Mouse (Mus musculus): ENCODE results near the gene Syn3. TPM values are rescaled to one million over a fixed set of nuclear protein-coding genes. Genes with fewer than 3 reads are reported as not detected.
A peak's percentile ranks its signal among the peaks of the same experiment; 100 is the strongest.
"Not testable (repeated sequence)": the region's sequence is repeated elsewhere in the genome, so short reads cannot be mapped to it uniquely, and the experiment has no call there.

Syn3 gene
- polyA plus RNA-seq (2011; ENCODE audit: insufficient read depth, insufficient read length, low read depth, missing spikeins): 0.87 and 2.6 TPM in 2 replicates

GRCm38 (mm10) chr10:86498673-86499391 is at the start of gene Syn3:
Gene Syn3 (minus strand): TSS chr10:86498896.
- no peaks in the 10 kb centered on the region for H3K9me3 ChIP-seq (replicated peaks; ENCODE audit: control insufficient read depth, insufficient read depth, low read length, poor library complexity, severe bottlenecking)
- H3K27me3 ChIP-seq (ENCODE audit: control insufficient read depth, insufficient read depth, low read length, poor library complexity, severe bottlenecking): no peaks in the 10 kb centered on the region; the same call in 1 of the 2 replicates
- no peaks in the 10 kb centered on the region for H3K4me1 ChIP-seq (ENCODE audit: control insufficient read depth, insufficient read depth, low read length)
- TF ChIP-seq CTCF (IDR thresholded peaks at IDR 0.05; ENCODE audit: low read depth, low read length) (peak; percentile 78), POLR2A (IDR thresholded peaks at IDR 0.05; ENCODE audit: insufficient read depth, low read length) (peak; percentile 73), EP300 (IDR thresholded peaks at IDR 0.05; ENCODE audit: insufficient read depth, low read depth, low read length) (no peak)
- no peaks in the 10 kb centered on the region for H3K36me3 ChIP-seq (ENCODE audit: control insufficient read depth, insufficient read depth, low read length, poor library complexity, severe bottlenecking)
- H3K27ac ChIP-seq (ENCODE audit: insufficient read depth, low read length): no peak within 1 kb of the TSS
- peak within 1 kb of the TSS; percentile 60 for H3K9ac ChIP-seq (ENCODE audit: low read depth, poor library complexity, severe bottlenecking)
- peak within 1 kb of the TSS; percentile 93 for H3K4me3 ChIP-seq (ENCODE audit: low read depth, low read length)

- not testable (repeated sequence) for H3K4me3 ChIP-seq (ENCODE audit: low read depth, low read length); H3K36me3 ChIP-seq (ENCODE audit: control insufficient read depth, insufficient read depth, low read length, poor library complexity, severe bottlenecking); H3K4me1 ChIP-seq (ENCODE audit: control insufficient read depth, insufficient read depth, low read length); H3K9me3 ChIP-seq (replicated peaks; ENCODE audit: control insufficient read depth, insufficient read depth, low read length, poor library complexity, severe bottlenecking); H3K27me3 ChIP-seq (ENCODE audit: control insufficient read depth, insufficient read depth, low read length, poor library complexity, severe bottlenecking); H3K9ac ChIP-seq (ENCODE audit: low read depth, poor library complexity, severe bottlenecking); H3K27ac ChIP-seq (ENCODE audit: insufficient read depth, low read length)
Observed at GRCm38 (mm10) chr10:86526357-86526874, 27.7 kb upstream of the Syn3 start.

GRCm38 (mm10) chr10:86513801-86514200 is 15.1 kb upstream of the Syn3 start:
- Histone ChIP-seq H3K9ac (ENCODE audit: low read depth, poor library complexity, severe bottlenecking) (no peak overlapping the region), H3K27me3 (ENCODE audit: control insufficient read depth, insufficient read depth, low read length, poor library complexity, severe bottlenecking) (no peaks in the 10 kb centered on the region), H3K9me3 (replicated peaks; ENCODE audit: control insufficient read depth, insufficient read depth, low read length, poor library complexity, severe bottlenecking) (no peaks in the 10 kb centered on the region), H3K4me3 (ENCODE audit: low read depth, low read length) (no peak overlapping the region), H3K4me1 (ENCODE audit: control insufficient read depth, insufficient read depth, low read length) (no peaks in the 10 kb centered on the region), H3K36me3 (ENCODE audit: control insufficient read depth, insufficient read depth, low read length, poor library complexity, severe bottlenecking) (no peaks in the 10 kb centered on the region), H3K27ac (ENCODE audit: insufficient read depth, low read length) (no peak overlapping the region)
- TF ChIP-seq POLR2A (IDR thresholded peaks at IDR 0.05; ENCODE audit: insufficient read depth, low read length) (no peak), EP300 (IDR thresholded peaks at IDR 0.05; ENCODE audit: insufficient read depth, low read depth, low read length) (no peak), CTCF (IDR thresholded peaks at IDR 0.05; ENCODE audit: low read depth, low read length) (no peak)

GRCm38 (mm10) chr10:86510941-86511340 is 12.2 kb upstream of the Syn3 start:
- Histone ChIP-seq H3K9ac (ENCODE audit: low read depth, poor library complexity, severe bottlenecking) (no peak overlapping the region), H3K27me3 (ENCODE audit: control insufficient read depth, insufficient read depth, low read length, poor library complexity, severe bottlenecking) (no peaks in the 10 kb centered on the region), H3K27ac (ENCODE audit: insufficient read depth, low read length) (no peak overlapping the region), H3K4me3 (ENCODE audit: low read depth, low read length) (no peak overlapping the region), H3K4me1 (ENCODE audit: control insufficient read depth, insufficient read depth, low read length) (no peaks in the 10 kb centered on the region), H3K36me3 (ENCODE audit: control insufficient read depth, insufficient read depth, low read length, poor library complexity, severe bottlenecking) (no peaks in the 10 kb centered on the region), H3K9me3 (replicated peaks; ENCODE audit: control insufficient read depth, insufficient read depth, low read length, poor library complexity, severe bottlenecking) (no peaks in the 10 kb centered on the region)
- no peak for TF ChIP-seq EP300 (IDR thresholded peaks at IDR 0.05; ENCODE audit: insufficient read depth, low read depth, low read length)
- TF ChIP-seq CTCF (IDR thresholded peaks at IDR 0.05; ENCODE audit: low read depth, low read length): no peak
- no peak for TF ChIP-seq POLR2A (IDR thresholded peaks at IDR 0.05; ENCODE audit: insufficient read depth, low read length)

- H3K27ac ChIP-seq (ENCODE audit: insufficient read depth, low read length): no peak overlapping the region
- H3K27me3 ChIP-seq (ENCODE audit: control insufficient read depth, insufficient read depth, low read length, poor library complexity, severe bottlenecking): no peaks in the 10 kb centered on the region; the same call in 1 of the 2 replicates
- H3K4me3 ChIP-seq (ENCODE audit: low read depth, low read length): no peak overlapping the region
- H3K9me3 ChIP-seq (replicated peaks; ENCODE audit: control insufficient read depth, insufficient read depth, low read length, poor library complexity, severe bottlenecking): no peaks in the 10 kb centered on the region
- H3K36me3 ChIP-seq (ENCODE audit: control insufficient read depth, insufficient read depth, low read length, poor library complexity, severe bottlenecking): no peaks in the 10 kb centered on the region
- TF ChIP-seq POLR2A (IDR thresholded peaks at IDR 0.05; ENCODE audit: insufficient read depth, low read length) (no peak), CTCF (IDR thresholded peaks at IDR 0.05; ENCODE audit: low read depth, low read length) (no peak), EP300 (IDR thresholded peaks at IDR 0.05; ENCODE audit: insufficient read depth, low read depth, low read length) (no peak)
- no peaks in the 10 kb centered on the region for H3K4me1 ChIP-seq (ENCODE audit: control insufficient read depth, insufficient read depth, low read length)
- no peak overlapping the region for H3K9ac ChIP-seq (ENCODE audit: low read depth, poor library complexity, severe bottlenecking)
Observed at GRCm38 (mm10) chr10:86502063-86502462, 3.4 kb upstream of the Syn3 start.

GRCm38 (mm10) chr10:86498051-86498672 is 534 bp downstream of the Syn3 start:
- Histone ChIP-seq H3K4me1 (ENCODE audit: control insufficient read depth, insufficient read depth, low read length) (no peaks in the 10 kb centered on the region), H3K27me3 (ENCODE audit: control insufficient read depth, insufficient read depth, low read length, poor library complexity, severe bottlenecking) (no peaks in the 10 kb centered on the region; the same call in 1 of the 2 replicates), H3K9me3 (replicated peaks; ENCODE audit: control insufficient read depth, insufficient read depth, low read length, poor library complexity, severe bottlenecking) (no peaks in the 10 kb centered on the region), H3K36me3 (ENCODE audit: control insufficient read depth, insufficient read depth, low read length, poor library complexity, severe bottlenecking) (no peaks in the 10 kb centered on the region), H3K9ac (ENCODE audit: low read depth, poor library complexity, severe bottlenecking) (peak overlapping the region; percentile 60), H3K4me3 (ENCODE audit: low read depth, low read length) (peak overlapping the region; percentile 93), H3K27ac (ENCODE audit: insufficient read depth, low read length) (no peak overlapping the region)
- no peak for TF ChIP-seq POLR2A (IDR thresholded peaks at IDR 0.05; ENCODE audit: insufficient read depth, low read length)

Measured in ES-Bruce4 (cell line).